Comparison of ENCODE assay signal across 21 mouse cellular contexts in the genomic region with DNA sequence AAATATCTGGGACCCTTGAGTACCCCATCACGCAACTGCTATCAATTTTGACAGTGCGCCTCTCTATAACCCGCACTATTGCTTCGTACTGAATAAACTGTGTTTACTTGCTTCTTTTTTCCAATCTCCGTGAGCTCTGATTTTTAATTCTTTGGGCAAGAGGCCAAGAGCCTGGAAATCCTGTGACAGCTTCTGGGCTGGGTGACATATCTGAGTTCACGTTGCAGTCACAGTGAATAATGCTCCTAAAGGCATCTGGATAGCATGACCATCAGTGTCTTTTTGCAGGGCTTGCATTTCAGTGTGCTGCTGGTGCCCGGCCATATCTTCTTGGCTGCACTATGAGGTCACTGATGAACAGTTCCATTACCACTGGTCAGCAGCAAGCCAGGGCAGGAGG.
DNase-seq lines count a peak whose midpoint lies in the region; ATAC-seq and TF ChIP-seq lines count a peak whose summit lies in the region.
"Had no signal": no experiment of that assay in that cellular context is flagged by ENCODE, and none has a peak within 500 bp of the region (broad histone marks: within the 10 kb centered on the region; RNA-seq: fewer than 3 reads in every experiment).

No protein-coding gene starts in this region.

- H3K9ac ChIP-seq in hindbrain, embryonic 16.5 days (ENCODE audit: low read depth, low read length) = no peak overlapping the region
- no peak overlapping the region for H3K9ac ChIP-seq in hindbrain, embryonic 12.5 days
- H3K9ac ChIP-seq in intestine, embryonic 15.5 days = no peak overlapping the region

- no peak overlapping the region for H3K4me3 ChIP-seq in hindbrain, embryonic 16.5 days (ENCODE audit: low read length)
- no peak overlapping the region for H3K4me3 ChIP-seq in hindbrain, embryonic 12.5 days
- H3K4me3 ChIP-seq in intestine, embryonic 15.5 days (replicated peaks) = no peak overlapping the region
- H3K4me3 ChIP-seq: erythroblast, embryonic 14.5 days; heart, embryonic 10.5 days; layer of hippocampus, adult 2 months; limb, embryonic 10.5 days had no signal

- intact Hi-C loops in left cerebral cortex, postnatal 4 days (cut with DNase I) = loop anchor here (10.0 kb wide), 1 partner anchor 125 kb away; no protein-coding TSS in a partner anchor

- 0 out of 2 replicates have a peak, but pooled peaks have one; percentile 37 for ATAC-seq in hindbrain, embryonic 16.5 days
- ATAC-seq in hindbrain, embryonic 12.5 days (ENCODE audit: low FRiP score) = no peak
- ATAC-seq in intestine, embryonic 15.5 days = no peak
- ATAC-seq: inflammation-experienced regulatory T-cells, adult 6 months had no signal

- H3K4me2 ChIP-seq in hindbrain, embryonic 16.5 days (ENCODE audit: low read length) = no peak overlapping the region
- no peak overlapping the region for H3K4me2 ChIP-seq in hindbrain, embryonic 12.5 days (replicated peaks)
- no peak overlapping the region for H3K4me2 ChIP-seq in intestine, embryonic 15.5 days (replicated peaks)
- H3K4me2 ChIP-seq: liver, embryonic 11.5 days had no signal

- no peak overlapping the region for H3K27ac ChIP-seq in hindbrain, embryonic 16.5 days (ENCODE audit: low read depth, low read length)
- no peak overlapping the region for H3K27ac ChIP-seq in hindbrain, embryonic 12.5 days
- no peak overlapping the region for H3K27ac ChIP-seq in intestine, embryonic 15.5 days
- H3K27ac ChIP-seq: heart, embryonic 10.5 days; layer of hippocampus, adult 2 months; limb, embryonic 10.5 days had no signal

- H3K4me1 ChIP-seq in hindbrain, embryonic 16.5 days (ENCODE audit: control insufficient read depth, insufficient read depth, low read depth, low read length) = no peaks in the 10 kb centered on the region
- H3K4me1 ChIP-seq in hindbrain, embryonic 12.5 days = no peaks in the 10 kb centered on the region
- H3K4me1 ChIP-seq in intestine, embryonic 15.5 days (replicated peaks) = no peaks in the 10 kb centered on the region
- H3K4me1 ChIP-seq: heart, embryonic 10.5 days; limb, embryonic 10.5 days had no signal

- TF ChIP-seq CTCF in brain, embryonic 14.5 days (IDR thresholded peaks at IDR 0.05; ENCODE audit: borderline replicate concordance, extremely low read depth, insufficient read depth, insufficient read length) = no peak

- H3K27me3 ChIP-seq in hindbrain, embryonic 16.5 days (replicated peaks; ENCODE audit: control insufficient read depth, insufficient read depth, low read length) = no peaks in the 10 kb centered on the region
- no peaks in the 10 kb centered on the region for H3K27me3 ChIP-seq in hindbrain, embryonic 12.5 days
- no peaks in the 10 kb centered on the region for H3K27me3 ChIP-seq in intestine, embryonic 15.5 days (replicated peaks)

- no peaks in the 10 kb centered on the region for H3K36me3 ChIP-seq in hindbrain, embryonic 16.5 days (ENCODE audit: control insufficient read depth, insufficient read depth, low read length)
- H3K36me3 ChIP-seq in hindbrain, embryonic 12.5 days = no peaks in the 10 kb centered on the region
- H3K36me3 ChIP-seq in intestine, embryonic 15.5 days = no peaks in the 10 kb centered on the region
- H3K36me3 ChIP-seq: heart, embryonic 10.5 days; limb, embryonic 10.5 days had no signal

- no peaks in the 10 kb centered on the region for H3K9me3 ChIP-seq in hindbrain, embryonic 16.5 days (ENCODE audit: control insufficient read depth, low read length)
- H3K9me3 ChIP-seq in hindbrain, embryonic 12.5 days (replicated peaks) = no peaks in the 10 kb centered on the region
- no peaks in the 10 kb centered on the region for H3K9me3 ChIP-seq in intestine, embryonic 15.5 days
- H3K9me3 ChIP-seq: limb, embryonic 10.5 days had no signal

- WGBS in hindbrain, embryonic 16.5 days = 73% methylated on average over 7 of the region's 7 CpGs
- 89% methylated on average over 7 of the region's 7 CpGs for WGBS in hindbrain, embryonic 12.5 days
- 54% methylated on average over 7 of the region's 7 CpGs for WGBS in intestine, embryonic 15.5 days

- DNase-seq in cerebellum, postnatal 14 days = peak; percentile 24 to 38
- DNase-seq in cerebellum, adult 11 months = no peak
- DNase-seq in left cerebral cortex, postnatal 4 days = peak; percentile 38
- no peak for DNase-seq in left cerebral cortex, adult 18-20 months (ENCODE audit: low spot score in 2 of 2)
- DNase-seq in brain, embryonic 14.5 days (ENCODE audit: low read depth) = peak; percentile 63
- DNase-seq: B cell, adult 2 months; cerebellum, postnatal 36 days; gastrocnemius, postnatal 25 days; heart, postnatal 36 days; lung, adult 2 months; right cerebral cortex, postnatal 25 days; thymus, postnatal 14 days had no signal

- no peak for TF ChIP-seq POLR2A in brain, embryonic 14.5 days (IDR thresholded peaks at IDR 0.05; ENCODE audit: borderline replicate concordance, extremely low read depth, insufficient read depth, insufficient read length, poor library complexity, severe bottlenecking)

Comparison
In these comparisons a context has a peak if more than half of its experiments do, and no peak if none do; other contexts are left out.
1. DNase-seq: peak in cerebellum, postnatal 14 days (2 of 2), left cerebral cortex, postnatal 4 days (single experiment) and brain, embryonic 14.5 days (single experiment); none in cerebellum, adult 11 months (single experiment) and left cerebral cortex, adult 18-20 months (0 of 2).